Mouse (Mus musculus) gastrocnemius, adult 2 months (tissue): Measurements from ENCODE around the gene 4930558K02Rik. TPM values are rescaled to one million over a fixed set of nuclear protein-coding genes. Genes with fewer than 3 reads are reported as not detected.

Source experiments
- DNase-seq: peaks from one replicate; pipeline ENCODE4 v3.0.0; 2022
- H3K27ac ChIP-seq: fragments of 200-600 bp; 2 replicates; pipeline ENCODE4 v1.8.1; 2022; ENCODE audit warnings: mild to moderate bottlenecking
- H3K4me3 ChIP-seq: fragments of 200-600 bp; 2 replicates; pipeline ENCODE4 v1.8.1; 2022; ENCODE audit warnings: mild to moderate bottlenecking, moderate library complexity
- CTCF ChIP-seq: fragments of 200-600 bp; IDR thresholded peaks from 2 replicates; pipeline ENCODE4 v1.8.1; 2022; ENCODE audit warnings: antibody characterized with exemption, mild to moderate bottlenecking, moderate library complexity
- intact Hi-C: fragments of 180-260 bp; cut with DNase I; formaldehyde crosslinking; loops from one replicate; pipeline ENCODE4 v1.15.1; 2025
- total RNA-seq, 2 experiments: library from RNA; stranded (reverse); gene quantifications; 2 replicates each; pipeline ENCODE4 v1.2.3; 2021

4930558K02Rik gene
- total RNA-seq, 2 experiments from 2014 or later = not detected

GRCm38 (mm10) chr1:161990684-161991578 lies 11.5 kb upstream of the 4930558K02Rik start:
- no peak for DNase-seq
- H3K27ac ChIP-seq = no peak overlapping the region
- intact Hi-C loops = no loop called here
- H3K4me3 ChIP-seq = no peak overlapping the region
- TF ChIP-seq CTCF = no peak

- Histone ChIP-seq H3K27ac (peak overlapping the region; percentile 65), H3K4me3 (peak overlapping the region; percentile 23; the same call in 1 of the 2 replicates)
- peak; percentile 81 for DNase-seq
- intact Hi-C loops = no loop called here
- TF ChIP-seq CTCF = no peak
These were observed 4.6 kb upstream of the 4930558K02Rik start for GRCm38 (mm10) chr1:161983979-161984566.

GRCm38 (mm10) chr1:161983451-161983850 lies 4.0 kb upstream of the 4930558K02Rik start:
- H3K27ac ChIP-seq = peak overlapping the region; percentile 65
- H3K4me3 ChIP-seq = no peak overlapping the region
- intact Hi-C loops = no loop called here
- peak; percentile 54 for DNase-seq
- TF ChIP-seq CTCF = no peak

GRCm38 (mm10) chr1:161980626-161981298 lies 1.3 kb upstream of the 4930558K02Rik start:
- Histone ChIP-seq H3K27ac (no peak overlapping the region), H3K4me3 (no peak overlapping the region)
- DNase-seq = no peak
- intact Hi-C loops = no loop called here
- no peak for TF ChIP-seq CTCF

- H3K4me3 ChIP-seq = no peak overlapping the region
- no peak for DNase-seq
- no peak for TF ChIP-seq CTCF
- intact Hi-C loops = no loop called here
- H3K27ac ChIP-seq = no peak overlapping the region
These were observed 610 bp upstream of the 4930558K02Rik start for GRCm38 (mm10) chr1:161980046-161980445.

- Histone ChIP-seq H3K27ac (peak overlapping the region; percentile 38; the same call in 1 of the 2 replicates), H3K4me3 (no peak overlapping the region)
- intact Hi-C loops = loop anchor here (10.0 kb wide), 1 partner anchor 223 kb away; no protein-coding TSS in a partner anchor
- DNase-seq = no peak
- TF ChIP-seq CTCF = no peak
These were observed 1.2 kb downstream of the 4930558K02Rik start for GRCm38 (mm10) chr1:161978173-161978700.

GRCm38 (mm10) chr1:161977331-161977730 lies 2.1 kb downstream of the 4930558K02Rik start:
- intact Hi-C loops = loop anchor here (10.0 kb wide), 1 partner anchor 223 kb away; no protein-coding TSS in a partner anchor
- peak; percentile 56 for DNase-seq
- H3K4me3 ChIP-seq = no peak overlapping the region
- peak overlapping the region; percentile 38 for H3K27ac ChIP-seq
- no peak for TF ChIP-seq CTCF

GRCm38 (mm10) chr1:161976255-161977182 lies 2.9 kb downstream of the 4930558K02Rik start:
- Histone ChIP-seq H3K27ac (peak overlapping the region; percentile 38), H3K4me3 (no peak overlapping the region)
- peak; percentile 74 for DNase-seq
- intact Hi-C loops = loop anchor here (1.0 to 10.0 kb wide), 2 partner anchors 222 to 338 kb away; no protein-coding TSS in a partner anchor
- peak; percentile 94 for TF ChIP-seq CTCF

GRCm38 (mm10) chr1:161972233-161972632 lies 7.2 kb downstream of the 4930558K02Rik start:
- no peak for DNase-seq
- intact Hi-C loops = loop anchor here (10.0 kb wide), 1 partner anchor 217 kb away; no protein-coding TSS in a partner anchor
- no peak for TF ChIP-seq CTCF
- Histone ChIP-seq H3K4me3 (no peak overlapping the region), H3K27ac (no peak overlapping the region)

- intact Hi-C loops = loop anchor here (10.0 kb wide), 1 partner anchor 216 kb away; no protein-coding TSS in a partner anchor
- DNase-seq = no peak
- Histone ChIP-seq H3K4me3 (no peak overlapping the region), H3K27ac (no peak overlapping the region)
- TF ChIP-seq CTCF = no peak
These were observed 8.6 kb downstream of the 4930558K02Rik start for GRCm38 (mm10) chr1:161970874-161971273.

- Histone ChIP-seq H3K4me3 (peak within 1 kb of the TSS; percentile 96), H3K27ac (peak within 1 kb of the TSS; percentile 95)
- DNase-seq = peak; percentile 96
- peak; percentile 89 for TF ChIP-seq CTCF
- intact Hi-C loops = loop anchor here (5.0 kb wide), 1 partner anchor 91 kb away; the partner anchor contains the start of gene Suco
These were observed 10.6 kb downstream of the 4930558K02Rik start, which contains the start of gene Pigc for GRCm38 (mm10) chr1:161968589-161969407. Gene Pigc (plus strand): TSS chr1:161969186.
